Mouse (Mus musculus) embryonic facial prominence, embryonic 15.5 days (tissue): ENCODE data around the gene Zfp14. TPM values are rescaled to one million over a fixed set of nuclear protein-coding genes. Genes with fewer than 3 reads are reported as not detected.

Experiments used
- ATAC-seq: fragments of 200-750 bp; cut with Nextera tagmentation; 2 replicates; pipeline ENCODE4 v1.8.0; 2017; ENCODE audit warnings: low read depth, moderate TSS enrichment; ENCODE audit not compliant: insufficient number of reproducible peaks, low FRiP score, low TSS enrichment
- H3K27ac ChIP-seq: fragments of 300-500 bp; sonication (generic); replicated peaks from 2 replicates; pipeline ENCODE4 v1.5.1; 2015; ENCODE audit warnings: mild to moderate bottlenecking, inconsistent platforms
- H3K27me3 ChIP-seq: fragments of 300-500 bp; sonication (generic); 2 replicates; pipeline ENCODE4 v1.6.1; 2015; ENCODE audit warnings: inconsistent platforms
- H3K36me3 ChIP-seq: fragments of 300-500 bp; sonication (generic); 2 replicates; pipeline ENCODE4 v1.6.1; 2015; ENCODE audit warnings: mild to moderate bottlenecking, inconsistent platforms
- H3K4me1 ChIP-seq: fragments of 300-500 bp; sonication (generic); 2 replicates; pipeline ENCODE4 v1.6.1; 2015; ENCODE audit warnings: inconsistent platforms
- H3K4me2 ChIP-seq: fragments of 300-500 bp; sonication (generic); replicated peaks from 2 replicates; pipeline ENCODE4 v1.6.1; 2015; ENCODE audit warnings: mild to moderate bottlenecking, inconsistent platforms
- H3K4me3 ChIP-seq: fragments of 300-500 bp; sonication (generic); replicated peaks from 2 replicates; pipeline ENCODE4 v1.5.1; 2015; ENCODE audit warnings: mild to moderate bottlenecking, inconsistent platforms
- H3K9ac ChIP-seq: fragments of 300-500 bp; sonication (generic); 2 replicates; pipeline ENCODE4 v1.6.1; 2015; ENCODE audit warnings: inconsistent platforms
- H3K9me3 ChIP-seq: fragments of 300-500 bp; sonication (generic); replicated peaks from 2 replicates; pipeline ENCODE4 v1.6.1; 2016; ENCODE audit warnings: inconsistent platforms
- WGBS: fragments of 180-500 bp; shearing (Covaris S2); methylation state at CpG from one replicate; pipeline ENCODE4 v1.1.7; 2015; 5-methylcytosine and 5-hydroxymethylcytosine counted together
- polyA plus RNA-seq: library from polyadenylated mRNA; unstranded; fragments of >200 nt; fragmentation: Nextera tagmentation; extraction: Ambion mirVana; gene quantifications from 2 replicates; pipeline ENCODE4 v1.2.1, GENCODE M21; 2015

Zfp14 gene
- polyA plus RNA-seq, result 5.3 and 6.7 TPM in 2 replicates

GRCm38 (mm10) chr7:30050882-30051548 is at the start of gene Zfp14:
TSS of gene Zfp14 (minus strand) at chr7:30051380.
- Histone ChIP-seq H3K36me3 (peaks cover 3% of the 10 kb centered on the region; the same call in 1 of the 2 replicates), H3K27me3 (no peaks in the 10 kb centered on the region), H3K4me1 (peaks cover 16% of the 10 kb centered on the region), H3K4me3 (peak within 1 kb of the TSS; percentile 76), H3K4me2 (peak within 1 kb of the TSS; percentile 79), H3K9me3 (no peaks in the 10 kb centered on the region), H3K9ac (peak within 1 kb of the TSS; percentile 60), H3K27ac (peak within 1 kb of the TSS; percentile 83)
- under 1% methylated on average over 40 of the region's 40 CpGs for WGBS
- peak; percentile 96 for ATAC-seq

- Histone ChIP-seq H3K36me3 (peaks cover 55% of the 10 kb centered on the region), H3K27me3 (no peaks in the 10 kb centered on the region), H3K9me3 (peaks cover 19% of the 10 kb centered on the region), H3K4me1 (peaks cover 13% of the 10 kb centered on the region), H3K4me2 (no peak overlapping the region), H3K4me3 (no peak overlapping the region), H3K27ac (no peak overlapping the region), H3K9ac (no peak overlapping the region)
- WGBS, result 88% methylated on average over 13 of the region's 13 CpGs
- ATAC-seq, result no peak
These were observed 48.1 kb upstream of the Zfp14 start for GRCm38 (mm10) chr7:30099297-30099696.

GRCm38 (mm10) chr7:30095551-30096125 is 44.5 kb upstream of the Zfp14 start:
- H3K9ac ChIP-seq, result peak overlapping the region; percentile 18
- peak overlapping the region; percentile 63 for H3K4me2 ChIP-seq
- no peaks in the 10 kb centered on the region for H3K9me3 ChIP-seq
- ATAC-seq, result no peak
- H3K4me1 ChIP-seq, result peaks cover 25% of the 10 kb centered on the region
- H3K4me3 ChIP-seq, result peak overlapping the region; percentile 58
- peak overlapping the region; percentile 73 for H3K27ac ChIP-seq
- peaks cover 24% of the 10 kb centered on the region for H3K36me3 ChIP-seq
- 1% methylated on average over 5 of the region's 5 CpGs for WGBS
- H3K27me3 ChIP-seq, result no peaks in the 10 kb centered on the region

- under 1% methylated on average over 26 of the region's 26 CpGs for WGBS
- Histone ChIP-seq H3K27me3 (no peaks in the 10 kb centered on the region), H3K4me1 (peaks cover 25% of the 10 kb centered on the region), H3K27ac (peak within 1 kb of the TSS; percentile 98), H3K9me3 (no peaks in the 10 kb centered on the region), H3K9ac (peak within 1 kb of the TSS; percentile 56), H3K4me3 (peak within 1 kb of the TSS; percentile 58), H3K36me3 (peaks cover 16% of the 10 kb centered on the region), H3K4me2 (peak within 1 kb of the TSS; percentile 63)
- ATAC-seq, result peak; percentile 83
These were observed 43.7 kb upstream of the Zfp14 start, which contains the start of gene Zfp260 for GRCm38 (mm10) chr7:30094646-30095429. TSS of gene Zfp260 (plus strand) at chr7:30094777.

- H3K9ac ChIP-seq, result no peak overlapping the region
- no peaks in the 10 kb centered on the region for H3K27me3 ChIP-seq
- H3K27ac ChIP-seq, result peak overlapping the region; percentile 98
- peaks cover 7% of the 10 kb centered on the region for H3K36me3 ChIP-seq
- ATAC-seq, result no peak
- H3K4me1 ChIP-seq, result peaks cover 31% of the 10 kb centered on the region
- H3K4me2 ChIP-seq, result peak overlapping the region; percentile 51
- peak overlapping the region; percentile 58 for H3K4me3 ChIP-seq
- no peaks in the 10 kb centered on the region for H3K9me3 ChIP-seq
- WGBS, result 77% methylated on average over 6 of the region's 6 CpGs
These were observed 42.8 kb upstream of the Zfp14 start for GRCm38 (mm10) chr7:30093918-30094415.

- Histone ChIP-seq H3K27me3 (no peaks in the 10 kb centered on the region), H3K9me3 (no peaks in the 10 kb centered on the region), H3K4me2 (no peak overlapping the region), H3K4me3 (no peak overlapping the region), H3K27ac (no peak overlapping the region), H3K4me1 (peaks cover 39% of the 10 kb centered on the region), H3K9ac (no peak overlapping the region), H3K36me3 (no peaks in the 10 kb centered on the region)
- ATAC-seq, result no peak
- 83% methylated on average over 9 of the region's 9 CpGs for WGBS
These were observed 41.5 kb upstream of the Zfp14 start for GRCm38 (mm10) chr7:30092666-30093065.

GRCm38 (mm10) chr7:30090970-30091585 is 39.9 kb upstream of the Zfp14 start:
- Histone ChIP-seq H3K9ac (no peak overlapping the region), H3K4me2 (peak overlapping the region; percentile 64), H3K9me3 (no peaks in the 10 kb centered on the region), H3K36me3 (peaks cover 5% of the 10 kb centered on the region; the same call in 1 of the 2 replicates), H3K27me3 (no peaks in the 10 kb centered on the region), H3K4me3 (peak overlapping the region; percentile 61), H3K27ac (peak overlapping the region; percentile 82), H3K4me1 (peaks cover 32% of the 10 kb centered on the region)
- no peak for ATAC-seq
- 9% methylated on average over 9 of the region's 9 CpGs for WGBS

- Histone ChIP-seq H3K27me3 (no peaks in the 10 kb centered on the region), H3K4me1 (peaks cover 30% of the 10 kb centered on the region), H3K9ac (peak within 1 kb of the TSS; percentile 54), H3K9me3 (no peaks in the 10 kb centered on the region), H3K4me3 (peak within 1 kb of the TSS; percentile 61), H3K4me2 (peak within 1 kb of the TSS; percentile 64), H3K36me3 (peaks cover 12% of the 10 kb centered on the region), H3K27ac (peak within 1 kb of the TSS; percentile 82)
- WGBS, result under 1% methylated on average over 40 of the region's 40 CpGs
- ATAC-seq, result peak; percentile 91
These were observed 39.2 kb upstream of the Zfp14 start, which contains the start of the genes Gm26920 and Zfp566 for GRCm38 (mm10) chr7:30090092-30090969. TSS of gene Gm26920 (minus strand) at chr7:30090410. TSS of gene Zfp566 (minus strand) at chr7:30090527.

GRCm38 (mm10) chr7:30089405-30089804 is 38.2 kb upstream of the Zfp14 start:
- no peak for ATAC-seq
- WGBS, result 12% methylated on average over 6 of the region's 6 CpGs
- peaks cover 29% of the 10 kb centered on the region for H3K4me1 ChIP-seq

GRCm38 (mm10) chr7:30086524-30086923 is 35.3 kb upstream of the Zfp14 start:
- no peak for ATAC-seq
- 81% methylated on average over 9 of the region's 9 CpGs for WGBS
- H3K4me3 ChIP-seq, result no peak overlapping the region
- no peak overlapping the region for H3K27ac ChIP-seq
- no peaks in the 10 kb centered on the region for H3K9me3 ChIP-seq
- peaks cover 40% of the 10 kb centered on the region for H3K36me3 ChIP-seq
- no peaks in the 10 kb centered on the region for H3K27me3 ChIP-seq
- peaks cover 20% of the 10 kb centered on the region for H3K4me1 ChIP-seq
- no peak overlapping the region for H3K4me2 ChIP-seq
- no peak overlapping the region for H3K9ac ChIP-seq

More at GRCm38 (mm10) chr7:30089405-30089804, 38.2 kb upstream of the Zfp14 start:
- peak overlapping the region; percentile 64 for H3K4me2 ChIP-seq
- H3K9ac ChIP-seq, result peak overlapping the region; percentile 54
- peaks cover 22% of the 10 kb centered on the region for H3K36me3 ChIP-seq
- H3K27ac ChIP-seq, result peak overlapping the region; percentile 82
- no peaks in the 10 kb centered on the region for H3K9me3 ChIP-seq
- H3K27me3 ChIP-seq, result no peaks in the 10 kb centered on the region
- peak overlapping the region; percentile 61 for H3K4me3 ChIP-seq
